Mouse (Mus musculus) CH12.LX (cell line): ENCODE results near the gene Khnyn.

ENCODE experiments used
- CHD1 ChIP-seq: IDR thresholded peaks from 2 replicates; pipeline ENCODE4 v1.6.1; 2012; ENCODE audit warnings: low read depth, low read length, improper control_type of control experiment, inconsistent platforms
- CTCF ChIP-seq, 2 experiments: IDR thresholded peaks in 1 of 2; conservative IDR thresholded peaks in 1 of 2; 2 replicates each; pipeline ENCODE4 v1.5.1; 2011 to 2012; ENCODE audit warnings: low read depth in 2 of 2, low read length in 2 of 2, improper control_type of control experiment in 1 of 2, inconsistent platforms in 1 of 2, mild to moderate bottlenecking in 1 of 2, moderate library complexity in 1 of 2
- E2F4 ChIP-seq: IDR thresholded peaks from 2 replicates; pipeline ENCODE4 v1.6.1; 2011; ENCODE audit warnings: low read depth, low read length, improper control_type of control experiment; ENCODE audit not compliant: insufficient replicate concordance
- EP300 ChIP-seq: IDR thresholded peaks from 2 replicates; pipeline ENCODE4 v1.6.1; 2011; ENCODE audit warnings: low read length, improper control_type of control experiment
- GABPA ChIP-seq: IDR thresholded peaks from 2 replicates; pipeline ENCODE4 v1.6.1; 2012; ENCODE audit warnings: low read depth, low read length, improper control_type of control experiment, inconsistent platforms; ENCODE audit not compliant: insufficient replicate concordance
- KAT2A ChIP-seq: IDR thresholded peaks from 2 replicates; pipeline ENCODE4 v1.6.1; 2012; ENCODE audit warnings: low read length, improper control_type of control experiment, inconsistent platforms; ENCODE audit not compliant: insufficient replicate concordance
- PAX5 ChIP-seq: IDR thresholded peaks from 2 replicates; pipeline ENCODE4 v1.6.1; 2012; ENCODE audit warnings: low read length, inconsistent platforms, mixed read lengths
- POLR2A ChIP-seq: IDR thresholded peaks from 2 replicates; pipeline ENCODE4 v1.6.1; 2011; ENCODE audit warnings: low read depth, mild to moderate bottlenecking, improper control_type of control experiment, low read length
- POLR2AphosphoS2 ChIP-seq: IDR thresholded peaks from 2 replicates; pipeline ENCODE4 v1.6.1; 2011; ENCODE audit warnings: low read depth, low read length, improper control_type of control experiment
- RCOR1 ChIP-seq: conservative IDR thresholded peaks from 2 replicates; pipeline ENCODE4 v1.6.1; 2012; ENCODE audit warnings: low read depth, mild to moderate bottlenecking, inconsistent platforms, low read length, improper control_type of control experiment
- SMC3 ChIP-seq: IDR thresholded peaks from 2 replicates; pipeline ENCODE4 v1.6.1; 2011; ENCODE audit warnings: low read depth, low read length, improper control_type of control experiment
- ZC3H11A ChIP-seq: IDR thresholded peaks from 2 replicates; pipeline ENCODE4 v1.6.1; 2012; ENCODE audit warnings: low read depth, mild to moderate bottlenecking, inconsistent platforms, low read length, improper control_type of control experiment

DNA sequence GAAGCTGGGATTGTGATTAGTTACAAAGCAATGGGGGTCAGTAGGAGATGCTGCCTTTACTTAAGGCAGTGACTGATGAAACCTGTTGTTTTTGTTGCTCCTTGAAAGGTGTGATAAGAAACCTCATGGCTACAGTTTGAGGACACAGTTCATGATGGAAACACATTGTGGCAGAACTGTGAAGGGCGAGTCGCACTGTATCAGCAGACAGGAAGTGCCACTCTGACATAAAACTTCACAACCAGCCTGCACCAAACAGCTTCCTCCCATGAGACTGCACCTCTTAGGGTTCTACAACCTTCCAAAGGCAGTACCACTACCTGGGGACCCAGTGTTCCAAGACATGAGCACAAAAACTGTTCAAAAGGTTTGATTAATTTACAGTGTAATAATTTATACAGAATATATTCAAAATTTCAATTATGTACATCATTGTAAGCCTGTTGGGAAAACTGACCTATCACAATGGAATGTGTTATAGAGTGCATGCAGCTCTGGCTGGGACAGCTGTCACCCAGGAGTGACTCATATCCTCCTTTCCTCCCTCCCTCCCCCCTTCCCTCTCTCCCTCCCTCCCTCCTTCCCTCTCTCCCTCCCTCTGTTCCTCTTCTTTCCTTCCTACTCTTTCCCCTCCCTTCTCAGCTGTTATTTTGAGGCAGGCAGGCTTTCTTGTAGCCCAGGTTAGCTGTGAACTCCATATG lies 61.7 kb downstream of the Khnyn start:
- TF ChIP-seq SMC3 (no peak), KAT2A (no peak), GABPA (no peak), POLR2A (no peak), POLR2AphosphoS2 (no peak), RCOR1 (no peak), ZC3H11A (no peak), CTCF (conservative IDR thresholded peaks at IDR 0.05 in 1 of 2, IDR thresholded peaks at IDR 0.05 in 1 of 2; ENCODE audit: low read depth in 2 of 2, low read length in 2 of 2) (no peak), EP300 (no peak), PAX5 (no peak), E2F4 (no peak), CHD1 (no peak)
